Mouse (Mus musculus): Measurements from ENCODE around the gene Nat14. TPM values are rescaled to one million over a fixed set of nuclear protein-coding genes. Genes with fewer than 3 reads are reported as not detected.

The Nat14 gene
- 1.9 TPM for polyA plus RNA-seq (2017; shearing (Covaris generic))

GRCm38 (mm10) chr7:4921824-4922482, at the start of gene Nat14:
TSS of gene Nat14 (plus strand) at chr7:4922028.

GRCm38 (mm10) chr7:4876753-4877221, 45.0 kb upstream of the Nat14 start, which contains the start of gene Isoc2a:
TSS of gene Isoc2a (plus strand) at chr7:4877153.

DNA sequence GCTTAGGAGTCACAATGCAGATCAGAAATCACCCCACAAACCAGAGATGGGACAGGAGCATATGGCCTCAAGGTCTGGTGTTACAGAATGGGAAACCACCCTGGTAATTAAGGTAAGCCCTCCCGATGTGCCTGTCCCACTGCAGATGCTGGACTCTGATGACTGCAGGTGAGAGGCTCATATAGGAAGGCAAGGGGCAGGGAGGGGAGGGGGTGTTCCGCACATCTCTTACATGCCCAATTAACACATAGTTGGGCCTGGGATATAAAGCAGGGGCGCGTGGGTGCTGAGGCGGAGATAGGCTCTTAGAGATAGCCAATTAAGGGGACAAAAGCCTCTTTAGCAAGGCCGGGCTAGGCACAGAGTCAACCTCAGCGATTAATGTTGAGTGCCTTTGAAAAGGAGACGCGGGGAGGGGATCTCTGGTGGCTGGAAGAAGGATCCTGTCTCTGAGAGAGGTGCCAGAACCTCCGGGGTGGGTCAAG, 15.3 kb upstream of the Nat14 start, which contains the start of gene Gm36210:
Gm36210 (minus strand) TSS at position 51 of the 485 bp plus-strand sequence.

DNA sequence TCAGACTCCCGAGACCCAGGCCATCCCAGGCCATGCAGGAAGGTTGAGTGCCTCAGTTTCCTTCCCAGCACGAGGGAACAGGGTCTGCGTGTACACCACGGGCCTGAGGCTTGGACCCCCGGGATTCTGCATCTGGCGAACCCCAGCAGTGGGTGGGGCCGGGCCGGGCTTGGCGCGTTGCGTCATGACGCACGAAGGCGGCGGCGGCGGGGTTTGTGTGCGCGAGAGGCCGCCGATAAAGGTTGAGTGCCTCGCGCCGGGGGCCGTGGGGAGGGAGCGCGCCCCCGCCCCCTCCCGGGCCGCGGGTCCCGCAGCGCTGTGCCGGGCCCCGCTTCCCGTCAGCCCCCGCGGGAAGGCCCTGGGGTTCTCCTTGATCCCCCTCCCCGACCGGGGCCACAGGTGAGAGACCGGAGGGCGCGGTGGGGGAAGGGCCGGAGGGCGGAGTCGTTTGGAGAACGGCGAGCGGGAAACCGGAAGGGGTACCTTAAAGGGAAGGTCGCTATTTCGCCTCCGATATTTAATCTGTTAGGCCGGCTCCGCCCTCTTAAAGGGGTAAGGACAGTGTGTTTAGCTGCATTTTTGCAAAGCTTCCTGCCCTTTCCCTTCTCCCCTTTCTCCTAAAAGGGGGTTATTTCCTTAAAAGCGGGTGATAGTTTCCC, 6.7 kb upstream of the Nat14 start, which contains the start of gene Zfp628:
Zfp628 (plus strand) TSS at position 211 of the 659 bp plus-strand sequence.

DNA sequence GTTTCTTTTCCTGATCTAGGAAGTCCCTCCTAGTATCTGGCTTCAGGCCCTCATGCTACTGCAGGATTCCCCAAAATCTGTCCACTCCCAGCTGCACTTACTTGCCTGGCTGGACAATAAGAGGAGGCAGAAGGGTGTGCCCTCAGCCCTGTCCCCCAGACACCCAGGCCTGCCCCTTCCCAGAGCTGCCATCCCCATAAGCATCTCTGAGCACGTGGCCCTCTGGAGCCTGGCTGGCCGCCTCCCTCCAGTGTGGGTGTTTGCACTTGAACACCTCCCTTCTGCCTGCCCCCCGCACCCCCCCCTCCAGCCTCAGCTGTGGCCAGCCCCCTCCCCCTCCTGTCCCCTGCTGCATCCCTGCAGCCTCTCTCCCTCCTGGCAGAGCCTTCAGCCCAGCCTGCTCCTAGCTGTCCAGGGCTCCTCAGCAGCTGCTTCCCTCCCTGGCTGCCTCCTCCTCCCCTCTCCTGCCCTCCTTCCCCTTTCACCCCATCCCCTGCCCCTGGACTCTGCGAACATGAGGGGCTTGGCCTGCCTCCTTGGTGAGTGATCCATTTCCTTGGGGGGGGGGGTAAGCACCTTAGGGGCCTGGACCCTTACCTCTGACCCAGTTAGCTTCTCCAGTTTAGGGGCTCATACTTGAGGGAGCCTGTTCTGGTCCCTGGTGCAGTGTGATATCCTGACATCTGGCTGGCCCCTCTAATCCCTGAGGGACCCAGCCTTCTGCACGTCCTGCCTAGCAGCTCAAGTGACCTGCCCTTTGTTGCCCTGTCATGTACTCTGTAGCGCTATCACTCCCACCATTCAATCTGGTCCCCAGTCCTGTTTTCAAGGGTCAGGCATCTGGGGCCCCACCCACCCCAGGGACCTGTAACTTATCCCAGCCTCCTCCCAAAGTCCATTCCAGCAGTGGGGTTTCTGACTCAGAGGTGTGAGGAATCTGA, 3.9 kb downstream of the Nat14 start, which contains the start of gene Ssc5d:
Ssc5d (plus strand) TSS at position 345 of the 941 bp plus-strand sequence.

DNA sequence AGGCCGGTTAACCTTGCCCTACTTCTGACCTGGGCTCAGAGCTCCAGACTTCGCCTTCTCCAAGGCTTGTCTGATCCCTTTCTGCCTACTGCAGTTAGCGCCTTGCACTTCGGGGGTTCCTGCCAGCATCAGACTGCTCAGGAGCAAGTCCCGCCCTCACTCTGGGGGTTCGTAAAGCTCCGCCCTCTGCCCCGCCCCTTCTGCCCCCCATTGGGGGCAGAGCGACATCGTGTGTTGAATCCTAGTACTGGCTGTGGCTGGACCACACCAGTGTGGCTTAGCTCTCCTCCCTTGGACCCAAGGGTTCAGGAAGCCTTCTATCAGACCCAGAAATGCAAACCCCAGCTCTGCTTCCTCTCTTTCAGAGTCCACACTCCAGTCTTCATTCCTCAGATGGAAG, 42.4 kb downstream of the Nat14 start, which contains the start of gene Sbk2:
Sbk2 (minus strand) TSS at position 135 of the 400 bp plus-strand sequence.

DNA sequence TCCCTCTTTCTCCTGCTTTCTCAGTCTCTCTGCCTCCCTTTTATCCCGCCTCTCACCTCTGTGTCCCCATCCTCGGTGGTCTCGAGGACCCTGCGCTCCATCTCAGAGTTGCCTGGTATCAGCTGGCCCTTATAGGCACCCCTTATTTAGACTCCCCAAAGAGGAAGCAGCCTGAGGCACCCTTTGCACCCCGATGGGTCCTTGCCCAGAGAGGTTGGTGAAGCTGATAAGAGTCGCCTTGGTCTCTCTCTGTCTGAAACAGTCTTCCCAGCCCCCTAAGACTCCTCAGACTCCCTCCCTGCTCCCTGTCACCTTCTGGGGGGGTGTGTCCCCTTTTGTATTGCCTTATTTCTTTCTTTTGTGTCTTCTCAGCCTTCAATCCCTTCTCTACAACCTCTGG, 49.2 kb downstream of the Nat14 start, which contains the start of gene Sbk3:
Sbk3 (minus strand) TSS at position 101 of the 400 bp plus-strand sequence.

Other genes with a start within 250 kb of the Nat14 start
- 79.2 TPM for gene Hspbp1, start 237.0 kb upstream of the Nat14 start, polyA plus RNA-seq (2017; shearing (Covaris generic))
- 0.59 TPM for gene Brsk1, start 231.4 kb upstream of the Nat14 start, polyA plus RNA-seq (2017; shearing (Covaris generic))
- gene Tmem150b, start 196.8 kb upstream of the Nat14 start, polyA plus RNA-seq (2017; shearing (Covaris generic)): 0.13 TPM
- gene Kmt5c, start 181.9 kb upstream of the Nat14 start, polyA plus RNA-seq (2017; shearing (Covaris generic)): 52.5 TPM
- 3.0 TPM for gene Cox6b2, start 168.9 kb upstream of the Nat14 start, polyA plus RNA-seq (2017; shearing (Covaris generic))
- not detected for gene Fam71e2, start 150.7 kb upstream of the Nat14 start, polyA plus RNA-seq (2017; shearing (Covaris generic))
- not detected for gene Il11, start 139.2 kb upstream of the Nat14 start, polyA plus RNA-seq (2017; shearing (Covaris generic))
- gene Tmem190, start 139.1 kb upstream of the Nat14 start, polyA plus RNA-seq (2017; shearing (Covaris generic)): not detected
- gene Tmem238, start 132.4 kb upstream of the Nat14 start, polyA plus RNA-seq (2017; shearing (Covaris generic)): 0.45 TPM
- gene Rpl28, start 129.2 kb upstream of the Nat14 start, polyA plus RNA-seq (2017; shearing (Covaris generic)): 275 TPM
- 111 TPM for gene Ube2s, start 109.4 kb upstream of the Nat14 start, polyA plus RNA-seq (2017; shearing (Covaris generic))
- not detected for gene Shisa7, start 77.3 kb upstream of the Nat14 start, polyA plus RNA-seq (2017; shearing (Covaris generic))
- gene Isoc2b, start 51.8 kb upstream of the Nat14 start, polyA plus RNA-seq (2017; shearing (Covaris generic)): 46.1 TPM
- 0.68 TPM for gene Isoc2a, start 44.9 kb upstream of the Nat14 start, polyA plus RNA-seq (2017; shearing (Covaris generic))
- gene Gm36210, start 15.5 kb upstream of the Nat14 start, polyA plus RNA-seq (2017; shearing (Covaris generic)): not detected
- gene Zfp628, start 6.8 kb upstream of the Nat14 start, polyA plus RNA-seq (2017; shearing (Covaris generic)): 0.94 TPM
- gene Ssc5d, start 3.8 kb downstream of the Nat14 start, polyA plus RNA-seq (2017; shearing (Covaris generic)): not detected
- 0.17 TPM for gene Sbk2, start 42.4 kb downstream of the Nat14 start, polyA plus RNA-seq (2017; shearing (Covaris generic))
- gene Sbk3, start 49.1 kb downstream of the Nat14 start, polyA plus RNA-seq (2017; shearing (Covaris generic)): not detected
- 17.6 TPM for gene Zfp579, start 74.1 kb downstream of the Nat14 start, polyA plus RNA-seq (2017; shearing (Covaris generic))
- gene Zfp524, start 92.4 kb downstream of the Nat14 start, polyA plus RNA-seq (2017; shearing (Covaris generic)): 36.2 TPM
- gene Fiz1, start 92.7 kb downstream of the Nat14 start, polyA plus RNA-seq (2017; shearing (Covaris generic)): 45.0 TPM
- 10.5 TPM for gene Gm44973, start 93.5 kb downstream of the Nat14 start, polyA plus RNA-seq (2017; shearing (Covaris generic))
- gene Zfp865, start 98.3 kb downstream of the Nat14 start, polyA plus RNA-seq (2017; shearing (Covaris generic)): 12.2 TPM
- gene Ccdc106, start 98.5 kb downstream of the Nat14 start, polyA plus RNA-seq (2017; shearing (Covaris generic)): not detected
- not detected for gene 4632433K11Rik, start 112.1 kb downstream of the Nat14 start, polyA plus RNA-seq (2017; shearing (Covaris generic))
- 4.6 TPM for gene Zfp784, start 116.4 kb downstream of the Nat14 start, polyA plus RNA-seq (2017; shearing (Covaris generic))
- 2.0 TPM for gene Zfp580, start 129.5 kb downstream of the Nat14 start, polyA plus RNA-seq (2017; shearing (Covaris generic))
- gene U2af2, start 140.1 kb downstream of the Nat14 start, polyA plus RNA-seq (2017; shearing (Covaris generic)): 109 TPM
- gene Epn1, start 158.2 kb downstream of the Nat14 start, polyA plus RNA-seq (2017; shearing (Covaris generic)): 12.8 TPM
- gene Rfpl4, start 194.9 kb downstream of the Nat14 start, polyA plus RNA-seq (2017; shearing (Covaris generic)): not detected
- gene Rasl2-9, start 203.9 kb downstream of the Nat14 start, polyA plus RNA-seq (2017; shearing (Covaris generic)): not detected
- 0.12 TPM for gene Vmn1r55, start 227.6 kb downstream of the Nat14 start, polyA plus RNA-seq (2017; shearing (Covaris generic))